Mouse (Mus musculus) ovary, adult 18-20 months (tissue): ENCODE measurements around the gene BC025920.

Experiments used
- DNase-seq: peaks from one replicate; pipeline ENCODE4 v3.0.0; 2022; ENCODE audit warnings: low spot score, mixed read lengths

Gene BC025920

DNA sequence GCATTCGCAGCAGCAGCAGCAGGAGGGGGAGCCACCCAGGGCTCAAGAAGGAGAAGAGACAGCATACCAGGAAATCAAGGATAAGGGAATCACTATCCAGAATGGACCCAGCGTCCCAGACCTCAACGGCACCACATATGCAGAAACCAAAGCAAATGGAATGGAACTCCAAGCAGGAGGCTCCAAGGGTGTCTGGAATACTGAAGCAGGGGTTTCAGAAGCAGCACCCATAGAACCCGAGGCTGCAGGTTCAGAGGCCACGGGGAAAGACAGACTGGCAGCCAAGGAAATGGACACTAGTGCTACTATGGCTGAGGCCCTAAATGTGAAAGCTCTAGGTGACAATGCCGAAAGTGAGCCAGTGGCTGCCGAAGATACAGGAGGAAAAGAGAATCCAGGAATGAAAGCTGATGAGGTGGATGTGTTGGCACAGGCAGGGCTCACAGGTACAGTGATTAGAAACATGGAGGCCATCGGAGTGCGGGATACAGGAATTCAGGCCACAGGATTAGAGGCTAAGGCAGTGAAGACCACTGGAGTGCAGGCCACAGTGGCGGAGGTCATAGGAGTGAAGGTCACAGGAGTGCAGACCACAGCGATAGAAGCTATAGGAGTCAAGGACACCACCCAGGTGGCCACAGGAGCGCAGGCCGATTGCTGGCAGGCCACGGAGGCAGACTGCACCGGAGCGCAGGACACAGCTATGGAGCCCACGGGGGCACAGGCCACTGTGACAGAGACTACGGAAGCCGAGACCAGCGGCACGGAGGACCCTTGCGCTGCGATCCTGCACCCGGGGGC is 36.8 kb downstream of the BC025920 start:
- DNase-seq = no peak

DNA sequence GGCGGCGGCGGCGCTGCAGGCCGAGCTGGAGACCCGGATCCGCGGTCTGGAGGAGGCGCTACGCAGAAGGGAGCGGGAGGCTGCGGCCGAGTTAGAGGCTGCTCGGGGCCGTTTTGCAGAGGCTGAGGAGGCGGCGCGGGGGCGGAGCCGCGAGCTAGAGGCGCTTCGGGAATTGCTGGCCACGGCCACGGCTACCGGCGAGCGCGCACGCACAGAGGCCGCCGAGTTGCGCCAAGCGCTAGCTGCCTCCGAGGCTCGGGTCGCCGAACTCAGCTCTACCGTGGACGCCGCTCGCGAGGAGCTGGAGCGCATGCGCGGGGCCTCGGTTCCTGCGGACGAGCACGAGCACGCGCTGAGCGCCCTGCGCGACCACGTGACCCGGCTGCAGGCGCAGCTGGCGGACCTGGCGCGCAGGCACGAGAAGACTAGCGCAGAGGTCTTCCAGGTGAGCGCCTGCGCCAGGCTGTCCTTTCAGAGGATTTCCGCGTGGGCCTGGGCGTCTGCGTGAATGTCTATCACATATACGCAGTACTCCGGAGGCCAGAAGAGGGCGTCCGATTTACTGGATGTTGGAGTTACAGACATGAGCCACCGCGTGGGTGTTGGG is 37.5 kb downstream of the BC025920 start:
- peak; percentile 96 for DNase-seq

DNA sequence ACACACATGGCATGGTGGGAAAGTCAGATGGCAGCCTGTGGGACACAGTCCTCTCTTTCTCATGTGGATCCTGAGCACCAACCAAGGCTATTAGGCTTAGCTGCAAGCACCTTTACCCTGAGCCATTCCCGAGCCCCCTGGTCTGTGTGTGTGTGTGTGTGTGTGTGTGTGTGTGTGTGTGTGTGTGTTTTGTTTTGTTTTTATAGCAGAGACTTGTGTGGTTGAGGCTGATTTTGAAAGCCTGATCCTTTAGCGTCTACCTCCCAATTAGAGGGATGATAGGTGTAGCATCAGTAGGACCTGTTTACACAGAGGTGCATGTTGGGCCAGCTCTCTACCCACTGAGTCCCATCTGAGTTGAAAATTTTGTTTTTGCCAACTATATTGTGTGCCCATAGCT is 38.1 kb downstream of the BC025920 start:
- no peak for DNase-seq

DNA sequence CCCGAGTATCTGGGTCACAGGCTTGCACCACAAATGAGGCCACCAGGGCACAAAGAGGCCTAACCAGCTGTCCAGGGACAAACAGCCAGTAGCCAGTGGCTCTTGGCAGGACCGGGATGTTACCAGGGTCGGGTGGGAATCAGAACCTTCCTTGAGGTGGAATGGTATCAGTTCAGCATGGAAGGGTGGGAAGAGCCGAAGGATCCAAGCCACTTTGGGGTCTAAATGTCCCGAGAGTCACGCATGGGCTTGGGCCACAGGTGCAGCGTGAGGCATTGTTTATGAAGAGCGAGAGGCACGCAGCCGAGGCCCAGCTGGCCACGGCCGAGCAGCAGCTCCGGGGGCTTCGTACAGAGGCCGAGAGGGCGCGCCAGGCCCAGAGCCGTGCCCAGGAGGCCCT is 38.6 kb downstream of the BC025920 start:
- no peak for DNase-seq

DNA sequence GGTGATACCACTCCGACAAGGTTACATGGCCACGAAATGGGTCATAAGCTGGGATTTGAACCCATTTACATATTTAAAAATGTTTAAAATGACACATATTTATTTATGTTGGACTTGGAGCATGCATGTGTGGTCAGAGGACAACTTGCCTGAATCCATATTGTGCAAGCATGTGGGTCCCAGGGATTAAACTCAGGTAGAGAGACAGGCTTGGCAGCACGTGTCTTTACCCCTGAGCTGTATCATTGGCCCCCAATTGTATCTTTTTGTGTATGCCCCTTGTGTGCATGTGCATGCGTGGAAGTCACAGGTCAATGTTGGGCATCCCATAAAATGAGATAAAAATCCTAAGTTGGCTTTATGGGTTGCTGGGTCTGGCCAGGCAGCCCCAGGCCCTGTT is 39.3 kb downstream of the BC025920 start:
- DNase-seq = no peak

DNA sequence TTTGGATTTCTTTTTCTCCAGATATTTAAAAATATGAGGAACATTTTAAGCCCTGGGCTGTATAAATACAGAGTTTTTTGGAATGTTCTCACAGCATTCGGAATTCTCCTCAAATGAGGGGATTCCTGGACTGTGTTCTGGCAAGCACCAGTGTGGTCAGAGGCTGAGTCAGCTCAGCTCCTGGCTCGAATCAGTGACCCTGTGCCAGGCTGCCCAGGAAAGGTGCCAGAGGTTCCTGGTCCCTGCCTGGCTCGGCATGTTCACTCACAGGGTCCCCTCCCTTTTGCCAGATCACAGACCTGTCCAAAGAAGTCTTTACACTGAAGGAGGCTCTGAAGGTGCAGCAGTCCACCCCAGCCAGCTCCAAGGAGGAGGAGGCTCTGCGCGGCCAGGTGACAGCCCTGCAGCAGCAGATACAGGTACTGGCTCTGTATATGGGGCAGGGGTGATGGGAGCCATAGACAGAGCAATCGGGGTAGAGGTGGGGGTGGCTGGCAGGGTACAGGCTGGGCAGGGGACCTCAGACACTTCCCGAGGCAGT is 40.0 kb downstream of the BC025920 start:
- no peak for DNase-seq

DNA sequence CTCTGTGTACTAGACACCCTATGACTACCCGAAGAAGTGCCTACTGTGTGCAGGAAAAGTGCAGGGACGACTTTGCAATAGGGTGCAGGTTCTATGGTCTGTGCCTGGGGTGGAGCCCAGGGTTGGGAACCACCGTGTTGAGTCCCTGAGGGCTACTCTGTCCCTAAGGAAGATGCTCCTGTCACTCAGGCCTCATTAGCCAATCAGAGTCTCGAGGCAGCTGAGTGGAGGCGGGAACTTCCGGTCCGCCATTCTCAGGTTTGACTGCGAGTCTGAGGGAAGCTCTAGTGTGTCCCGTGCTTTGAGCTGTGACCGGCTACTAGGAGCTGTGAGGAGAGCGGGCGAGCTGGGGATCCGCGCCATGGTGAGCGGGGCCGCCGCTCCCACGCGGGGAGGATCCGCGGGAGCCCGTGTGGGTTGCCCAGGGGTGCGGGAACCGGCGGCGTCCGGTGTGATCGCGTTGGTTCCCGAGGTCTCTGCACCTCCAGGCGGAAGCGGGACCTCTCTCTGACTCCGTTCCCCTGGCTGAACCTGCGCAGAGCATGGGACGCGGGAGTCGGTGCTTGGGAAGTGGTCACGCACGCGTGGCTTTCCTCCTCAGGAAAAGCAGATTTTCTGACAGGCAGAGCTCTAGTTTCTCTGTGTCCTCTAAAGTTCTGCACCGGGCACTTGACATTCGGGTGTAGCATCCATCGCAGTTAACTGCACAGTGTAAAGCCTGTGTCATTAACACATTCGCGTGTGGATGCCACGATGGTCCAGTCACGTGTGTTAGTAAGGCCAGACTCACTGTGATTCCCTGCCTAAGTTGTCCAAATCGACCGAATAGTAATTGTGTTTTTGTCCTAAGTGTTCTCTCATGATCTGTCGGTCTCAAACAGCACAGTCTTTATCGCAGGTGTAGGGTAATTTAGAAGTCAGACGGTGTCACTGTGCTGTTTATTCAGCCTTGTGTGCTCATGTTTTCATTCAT is 43.0 kb downstream of the BC025920 start, which contains the start of gene Gm10778:
Gene Gm10778, plus strand, starts transcription at position 257 of the 973 bp plus-strand sequence.
- peak; percentile 69 for DNase-seq

DNA sequence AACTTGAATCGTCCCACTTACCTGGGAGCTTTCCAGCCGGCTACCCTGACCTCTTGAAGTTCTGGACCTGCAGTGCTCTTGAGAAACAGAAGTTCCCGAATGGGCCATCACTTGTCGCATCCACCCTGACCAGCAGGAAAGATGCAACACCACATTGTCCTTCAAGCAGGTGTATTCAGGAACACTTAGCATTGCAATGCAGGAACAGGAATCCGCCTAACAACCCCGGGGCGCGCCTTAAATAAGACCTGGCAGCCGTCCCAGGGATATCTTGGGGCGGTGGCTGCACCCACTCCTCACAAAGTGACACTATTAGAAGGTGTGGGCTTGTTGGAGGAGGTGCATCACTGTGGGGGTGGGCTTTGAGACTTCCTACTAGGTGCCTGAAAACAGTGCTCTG is 49.1 kb downstream of the BC025920 start:
- no peak for DNase-seq

DNA sequence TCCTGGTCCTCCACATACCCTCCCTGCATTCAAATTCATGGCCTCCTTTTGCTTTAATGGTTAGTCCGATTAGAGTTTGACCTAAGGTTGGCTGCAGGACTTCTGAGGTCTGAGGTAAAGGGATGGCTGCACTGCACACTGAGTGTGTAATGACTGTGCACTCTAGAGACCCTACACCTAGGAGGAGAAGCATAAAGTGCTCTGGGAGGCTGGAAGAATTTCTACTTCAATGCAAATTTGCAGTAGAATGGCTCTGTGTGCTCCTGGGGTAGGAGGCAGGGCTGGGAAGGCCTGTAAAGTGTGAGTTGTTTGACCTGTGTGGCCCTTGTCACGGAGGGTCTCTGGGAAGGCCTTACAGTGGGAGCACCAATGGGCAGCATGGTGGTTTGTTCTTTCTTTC is 50.1 kb downstream of the BC025920 start:
- no peak for DNase-seq
